Mouse (Mus musculus): ENCODE results near the gene Tspyl3. TPM values are rescaled to one million over a fixed set of nuclear protein-coding genes. Genes with fewer than 3 reads are reported as not detected.

Tspyl3 gene
- polyA plus RNA-seq, 1 experiment from 2014 or later, result 7.4 TPM

DNA sequence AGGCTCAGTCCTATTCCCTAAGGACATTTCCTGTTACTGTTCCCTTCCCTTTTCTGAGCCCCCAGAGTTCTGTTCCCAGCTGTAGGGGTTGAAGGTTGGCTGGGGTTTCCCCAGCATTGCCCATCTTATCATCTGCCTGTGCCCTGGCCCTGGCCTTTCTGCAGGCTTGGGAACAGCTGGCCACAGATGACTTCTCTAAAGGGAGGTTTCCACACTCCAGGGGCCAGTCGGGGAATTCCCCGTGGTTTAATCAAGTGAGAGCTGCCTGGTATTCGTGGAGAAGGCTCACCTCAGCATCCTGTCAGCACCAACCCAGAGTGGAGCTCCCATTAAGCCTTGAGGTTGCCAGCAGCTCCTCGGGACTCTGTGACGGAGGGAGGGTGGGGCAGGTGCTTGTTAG, 26.8 kb downstream of the Tspyl3 start:
- H3K4me1 ChIP-seq (replicated peaks; ENCODE audit: control insufficient read depth, insufficient read depth, low read length), result no peaks in the 10 kb centered on the region
- ATAC-seq (ENCODE audit: low FRiP score) (no peak), DNase-seq (ENCODE audit: low spot score) (no peak)
- H3K9me3 ChIP-seq (ENCODE audit: control insufficient read depth, low read length), result no peaks in the 10 kb centered on the region
- no peak overlapping the region for H3K27ac ChIP-seq (ENCODE audit: low read depth, low read length)
- WGBS, result 78% methylated on average over 5 of the region's 5 CpGs
- no peak overlapping the region for H3K9ac ChIP-seq (ENCODE audit: low read depth, low read length)
- no peak overlapping the region for H3K4me2 ChIP-seq (replicated peaks; ENCODE audit: low read depth, low read length)
- H3K27me3 ChIP-seq (ENCODE audit: control insufficient read depth, insufficient read depth, low read length), result no peaks in the 10 kb centered on the region
- H3K36me3 ChIP-seq (ENCODE audit: control insufficient read depth, insufficient read depth, low read length), result peaks cover 3% of the 10 kb centered on the region; the same call in 1 of the 2 replicates
- H3K4me3 ChIP-seq (ENCODE audit: low read depth, low read length), result no peak overlapping the region

DNA sequence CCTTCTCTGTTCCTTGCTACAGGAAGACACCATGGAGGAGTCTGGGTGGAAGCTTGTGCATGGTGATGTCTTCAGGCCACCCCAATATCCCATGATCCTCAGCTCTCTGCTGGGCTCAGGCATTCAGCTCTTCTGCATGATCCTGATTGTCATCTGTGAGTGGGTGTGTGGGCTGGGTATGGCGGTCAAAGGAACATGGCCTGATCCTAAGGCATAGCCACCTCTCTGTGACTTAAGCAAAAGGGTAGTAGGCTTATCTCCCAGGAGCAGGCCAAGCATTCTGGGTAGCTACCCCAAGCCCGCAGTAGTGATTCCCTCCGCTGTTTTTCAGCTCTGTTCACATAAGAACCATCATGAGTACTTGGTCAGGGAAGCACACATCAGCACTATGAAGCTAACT, 31.0 kb downstream of the Tspyl3 start:
- H3K4me3 ChIP-seq (ENCODE audit: low read depth, low read length), result no peak overlapping the region
- peaks cover 3% of the 10 kb centered on the region; the same call in 1 of the 2 replicates for H3K36me3 ChIP-seq (ENCODE audit: control insufficient read depth, insufficient read depth, low read length)
- no peaks in the 10 kb centered on the region for H3K9me3 ChIP-seq (ENCODE audit: control insufficient read depth, low read length)
- no peaks in the 10 kb centered on the region for H3K27me3 ChIP-seq (ENCODE audit: control insufficient read depth, insufficient read depth, low read length)
- H3K9ac ChIP-seq (ENCODE audit: low read depth, low read length), result no peak overlapping the region
- no peak overlapping the region for H3K27ac ChIP-seq (ENCODE audit: low read depth, low read length)
- WGBS, result 96% methylated on average over 3 of the region's 3 CpGs
- no peaks in the 10 kb centered on the region for H3K4me1 ChIP-seq (replicated peaks; ENCODE audit: control insufficient read depth, insufficient read depth, low read length)
- DNase-seq (ENCODE audit: low spot score), result no peak
- H3K4me2 ChIP-seq (replicated peaks; ENCODE audit: low read depth, low read length), result no peak overlapping the region
- no peak for ATAC-seq (ENCODE audit: low FRiP score)

DNA sequence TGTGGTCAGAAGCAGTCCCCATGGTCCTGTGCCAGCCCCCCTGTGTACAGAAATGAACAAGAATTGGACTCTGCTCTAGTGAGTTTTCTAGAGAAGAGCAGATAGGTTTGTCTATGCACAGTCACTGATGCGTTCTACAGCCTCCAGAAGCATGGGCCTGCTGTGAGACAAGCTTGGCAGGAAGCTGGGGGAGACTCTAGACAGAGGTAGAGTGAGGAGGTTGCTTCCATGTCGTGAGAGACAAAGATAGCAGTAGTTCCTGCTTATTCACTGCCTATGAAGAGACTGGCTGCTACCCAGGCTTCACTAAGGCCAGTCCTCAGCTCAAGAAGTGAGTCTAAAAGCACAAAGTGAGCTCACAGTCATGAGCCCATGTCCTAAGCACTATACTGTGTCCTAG, 34.0 kb downstream of the Tspyl3 start:
- ATAC-seq (ENCODE audit: low FRiP score), result no peak
- DNase-seq (ENCODE audit: low spot score), result no peak
- H3K4me2 ChIP-seq (replicated peaks; ENCODE audit: low read depth, low read length), result no peak overlapping the region
- no peak overlapping the region for H3K4me3 ChIP-seq (ENCODE audit: low read depth, low read length)
- H3K4me1 ChIP-seq (replicated peaks; ENCODE audit: control insufficient read depth, insufficient read depth, low read length), result no peaks in the 10 kb centered on the region
- H3K9ac ChIP-seq (ENCODE audit: low read depth, low read length), result no peak overlapping the region
- 83% methylated on average over 2 of the region's 2 CpGs for WGBS
- no peaks in the 10 kb centered on the region for H3K9me3 ChIP-seq (ENCODE audit: control insufficient read depth, low read length)
- H3K27me3 ChIP-seq (ENCODE audit: control insufficient read depth, insufficient read depth, low read length), result no peaks in the 10 kb centered on the region
- H3K27ac ChIP-seq (ENCODE audit: low read depth, low read length), result no peak overlapping the region
- H3K36me3 ChIP-seq (ENCODE audit: control insufficient read depth, insufficient read depth, low read length), result peaks cover 3% of the 10 kb centered on the region; the same call in 1 of the 2 replicates

DNA sequence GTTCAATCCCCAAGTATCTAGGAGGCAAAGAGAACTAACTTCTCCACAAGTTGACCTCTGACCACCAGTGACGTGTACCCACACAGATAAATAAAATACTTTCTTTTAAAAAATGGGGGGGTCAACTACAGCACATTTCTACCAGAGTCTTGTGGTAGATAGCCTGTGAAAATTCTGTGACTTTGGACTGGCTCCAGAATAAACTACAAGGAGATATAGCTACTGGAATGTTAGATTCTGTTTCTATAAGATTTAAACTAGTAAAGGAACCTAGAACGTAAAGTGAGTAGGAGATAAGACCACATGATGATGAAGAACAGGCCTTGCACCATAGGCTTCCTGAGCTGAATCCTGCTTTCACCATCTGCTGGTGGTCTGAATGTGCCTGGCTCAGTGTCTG, 37.4 kb downstream of the Tspyl3 start:
- no peak for ATAC-seq (ENCODE audit: low FRiP score)
- Histone ChIP-seq H3K36me3 (ENCODE audit: control insufficient read depth, insufficient read depth, low read length) (peaks cover 4% of the 10 kb centered on the region; the same call in 1 of the 2 replicates), H3K9ac (ENCODE audit: low read depth, low read length) (no peak overlapping the region), H3K4me2 (replicated peaks; ENCODE audit: low read depth, low read length) (no peak overlapping the region), H3K9me3 (ENCODE audit: control insufficient read depth, low read length) (no peaks in the 10 kb centered on the region), H3K4me1 (replicated peaks; ENCODE audit: control insufficient read depth, insufficient read depth, low read length) (no peaks in the 10 kb centered on the region), H3K27ac (ENCODE audit: low read depth, low read length) (no peak overlapping the region), H3K4me3 (ENCODE audit: low read depth, low read length) (no peak overlapping the region), H3K27me3 (ENCODE audit: control insufficient read depth, insufficient read depth, low read length) (no peaks in the 10 kb centered on the region)
- DNase-seq (ENCODE audit: low spot score), result no peak
- 95% methylated on average over 2 of the region's 2 CpGs for WGBS

DNA sequence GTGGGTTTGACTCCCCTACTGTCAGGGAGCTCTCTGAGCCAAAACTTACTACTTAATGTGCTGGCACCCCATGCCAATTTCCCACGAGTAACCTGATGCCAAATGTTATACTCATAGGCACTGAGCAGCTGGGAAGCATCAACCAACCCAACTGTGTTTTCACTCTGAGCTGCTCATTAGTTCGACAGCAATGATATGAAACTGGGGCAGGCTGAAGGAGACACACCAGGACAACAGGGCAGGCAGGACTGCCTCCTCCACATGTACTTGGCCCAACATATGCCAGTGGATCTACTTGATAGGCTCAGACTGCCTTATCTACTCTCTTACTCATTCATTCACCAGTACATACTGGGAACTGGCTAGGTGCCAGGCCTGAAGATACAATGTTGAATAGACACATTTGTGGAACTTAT, 39.1 kb downstream of the Tspyl3 start:
- no peak overlapping the region for H3K27ac ChIP-seq (ENCODE audit: low read depth, low read length)
- DNase-seq (ENCODE audit: low spot score), result no peak
- 83% methylated on average over 2 of the region's 2 CpGs for WGBS
- peaks cover 4% of the 10 kb centered on the region; the same call in 1 of the 2 replicates for H3K36me3 ChIP-seq (ENCODE audit: control insufficient read depth, insufficient read depth, low read length)
- no peaks in the 10 kb centered on the region for H3K27me3 ChIP-seq (ENCODE audit: control insufficient read depth, insufficient read depth, low read length)
- H3K4me3 ChIP-seq (ENCODE audit: low read depth, low read length), result no peak overlapping the region
- no peaks in the 10 kb centered on the region for H3K4me1 ChIP-seq (replicated peaks; ENCODE audit: control insufficient read depth, insufficient read depth, low read length)
- no peak overlapping the region for H3K9ac ChIP-seq (ENCODE audit: low read depth, low read length)
- no peaks in the 10 kb centered on the region for H3K9me3 ChIP-seq (ENCODE audit: control insufficient read depth, low read length)
- no peak overlapping the region for H3K4me2 ChIP-seq (replicated peaks; ENCODE audit: low read depth, low read length)
- ATAC-seq (ENCODE audit: low FRiP score), result no peak

DNA sequence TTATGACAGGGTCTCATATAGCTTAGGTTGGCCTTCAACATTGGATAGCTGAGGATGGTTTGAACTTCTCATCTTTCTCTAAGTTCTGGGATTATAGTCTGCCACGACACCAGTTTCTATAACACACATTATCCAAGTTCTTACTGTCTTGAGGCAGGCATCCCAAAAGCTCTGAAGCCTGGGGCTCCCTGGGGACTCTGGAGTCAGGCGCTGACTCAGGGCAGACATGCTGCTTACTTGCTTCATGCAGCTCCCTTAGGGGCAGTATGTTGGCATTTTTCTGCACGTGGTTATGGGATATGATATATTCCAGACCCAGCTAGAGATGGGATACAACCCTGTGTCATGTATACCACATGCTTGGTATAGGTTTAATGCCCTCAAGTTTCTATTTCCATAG, 45.3 kb downstream of the Tspyl3 start:
- Histone ChIP-seq H3K36me3 (ENCODE audit: control insufficient read depth, insufficient read depth, low read length) (0 out of 2 replicates have a peak, but pooled peaks cover 3% of the 10 kb centered on the region), H3K27ac (ENCODE audit: low read depth, low read length) (no peak overlapping the region), H3K4me2 (replicated peaks; ENCODE audit: low read depth, low read length) (no peak overlapping the region), H3K9ac (ENCODE audit: low read depth, low read length) (no peak overlapping the region), H3K9me3 (ENCODE audit: control insufficient read depth, low read length) (no peaks in the 10 kb centered on the region), H3K27me3 (ENCODE audit: control insufficient read depth, insufficient read depth, low read length) (no peaks in the 10 kb centered on the region), H3K4me1 (replicated peaks; ENCODE audit: control insufficient read depth, insufficient read depth, low read length) (no peaks in the 10 kb centered on the region), H3K4me3 (ENCODE audit: low read depth, low read length) (no peak overlapping the region)
- DNase-seq (ENCODE audit: low spot score) (no peak), ATAC-seq (ENCODE audit: low FRiP score) (no peak)
- 83% methylated on average over 3 of the region's 3 CpGs for WGBS

DNA sequence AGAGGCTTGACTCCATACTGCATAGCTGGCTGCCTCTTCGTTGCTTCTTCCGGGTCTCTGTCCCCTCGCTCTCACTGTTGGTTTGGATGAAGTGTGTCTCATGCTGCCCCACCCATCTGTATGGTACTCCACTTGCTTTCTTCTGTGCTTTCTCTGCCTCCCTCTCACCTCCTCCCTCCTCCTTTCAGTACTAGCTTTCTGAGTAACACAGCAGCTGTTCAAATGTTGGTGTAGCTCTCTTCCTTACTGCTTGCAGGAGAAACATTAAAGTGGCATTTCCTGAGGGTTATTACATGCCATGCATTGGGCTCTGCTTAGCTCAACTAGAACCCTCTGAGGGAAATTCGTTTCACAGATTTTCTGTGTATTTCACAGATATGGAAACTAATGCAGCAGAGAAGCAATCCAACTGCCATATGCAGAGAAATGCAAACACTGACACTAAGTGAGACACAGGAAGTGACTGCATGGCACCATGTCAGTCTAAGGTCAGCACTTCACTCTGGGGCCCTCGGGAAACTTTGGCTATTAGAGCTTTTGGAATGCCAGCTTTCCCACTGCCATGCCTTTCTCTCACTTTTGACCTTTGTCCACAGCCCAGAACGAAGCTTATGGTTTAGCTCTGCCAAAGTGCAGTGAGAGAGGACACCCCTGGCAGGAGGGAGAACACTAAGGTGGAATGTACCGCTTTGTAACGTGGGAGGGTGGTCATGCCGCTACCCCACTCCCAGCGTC, 45.9 kb downstream of the Tspyl3 start:
- WGBS, result 87% methylated on average over 10 of the region's 10 CpGs
- Histone ChIP-seq H3K27ac (ENCODE audit: low read depth, low read length) (no peak overlapping the region), H3K9ac (ENCODE audit: low read depth, low read length) (no peak overlapping the region), H3K9me3 (ENCODE audit: control insufficient read depth, low read length) (no peaks in the 10 kb centered on the region), H3K36me3 (ENCODE audit: control insufficient read depth, insufficient read depth, low read length) (0 out of 2 replicates have a peak, but pooled peaks cover 3% of the 10 kb centered on the region), H3K27me3 (ENCODE audit: control insufficient read depth, insufficient read depth, low read length) (no peaks in the 10 kb centered on the region), H3K4me2 (replicated peaks; ENCODE audit: low read depth, low read length) (no peak overlapping the region), H3K4me3 (ENCODE audit: low read depth, low read length) (no peak overlapping the region), H3K4me1 (replicated peaks; ENCODE audit: control insufficient read depth, insufficient read depth, low read length) (no peaks in the 10 kb centered on the region)
- ATAC-seq (ENCODE audit: low FRiP score), result no peak
- DNase-seq (ENCODE audit: low spot score), result no peak

DNA sequence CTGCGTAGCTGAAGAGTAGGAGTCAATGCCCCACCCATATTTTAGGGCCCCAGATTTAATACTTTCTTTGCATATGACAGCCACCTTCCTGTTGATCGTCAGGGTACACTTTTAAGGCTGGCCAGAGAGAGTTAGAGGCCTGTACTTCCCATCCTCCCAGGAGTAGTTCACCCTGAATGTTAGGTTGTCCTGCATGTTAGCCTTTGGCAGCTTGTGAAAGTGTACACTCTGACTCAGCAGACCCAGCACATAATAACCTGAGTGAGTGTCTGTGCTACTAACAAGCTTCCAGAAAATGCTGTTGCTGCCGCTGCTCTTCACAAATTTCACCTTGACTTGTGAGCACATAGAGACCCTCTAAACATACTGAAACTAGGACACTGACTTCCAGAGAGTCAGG, 48.1 kb downstream of the Tspyl3 start:
- H3K9ac ChIP-seq (ENCODE audit: low read depth, low read length), result no peak overlapping the region
- no peaks in the 10 kb centered on the region for H3K9me3 ChIP-seq (ENCODE audit: control insufficient read depth, low read length)
- H3K4me2 ChIP-seq (replicated peaks; ENCODE audit: low read depth, low read length), result no peak overlapping the region
- WGBS, result 88% methylated on average over 3 of the region's 3 CpGs
- H3K27ac ChIP-seq (ENCODE audit: low read depth, low read length), result no peak overlapping the region
- H3K4me3 ChIP-seq (ENCODE audit: low read depth, low read length), result no peak overlapping the region
- ATAC-seq (ENCODE audit: low FRiP score) (no peak), DNase-seq (ENCODE audit: low spot score) (no peak)
- no peaks in the 10 kb centered on the region for H3K27me3 ChIP-seq (ENCODE audit: control insufficient read depth, insufficient read depth, low read length)
- no peaks in the 10 kb centered on the region for H3K4me1 ChIP-seq (replicated peaks; ENCODE audit: control insufficient read depth, insufficient read depth, low read length)
- 0 out of 2 replicates have a peak, but pooled peaks cover 3% of the 10 kb centered on the region for H3K36me3 ChIP-seq (ENCODE audit: control insufficient read depth, insufficient read depth, low read length)

DNA sequence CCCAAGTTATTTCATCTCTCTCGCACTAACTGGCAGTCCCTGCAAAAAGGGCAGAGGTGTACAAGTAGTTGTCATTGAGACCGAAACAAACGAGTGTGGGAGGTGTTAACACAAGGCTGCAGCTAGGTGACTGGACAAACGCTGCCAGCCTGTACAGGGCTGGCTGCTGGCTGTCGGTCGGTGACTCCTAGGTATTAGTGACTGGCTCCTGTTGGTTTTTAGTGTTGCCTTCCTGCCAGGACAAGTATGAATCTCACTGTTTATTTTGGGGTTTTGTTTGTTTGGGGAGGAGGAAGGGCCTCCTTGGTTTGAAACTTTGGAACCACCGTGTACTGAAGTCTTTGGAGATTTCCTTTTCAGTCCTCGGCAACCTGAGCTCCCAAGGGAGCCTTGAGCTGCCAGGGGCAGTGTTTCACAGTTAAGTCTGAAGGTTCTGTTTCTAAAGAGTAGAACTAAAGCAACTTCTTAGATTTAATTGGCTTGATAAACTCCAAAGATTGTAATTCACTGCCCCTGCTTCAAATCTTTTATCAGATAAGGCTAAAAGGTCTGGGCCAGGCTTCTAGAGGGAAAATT, 49.2 kb downstream of the Tspyl3 start:
- ATAC-seq (ENCODE audit: low FRiP score) (no peak), DNase-seq (ENCODE audit: low spot score) (no peak)
- Histone ChIP-seq H3K9ac (ENCODE audit: low read depth, low read length) (no peak overlapping the region), H3K4me3 (ENCODE audit: low read depth, low read length) (no peak overlapping the region), H3K4me2 (replicated peaks; ENCODE audit: low read depth, low read length) (no peak overlapping the region), H3K9me3 (ENCODE audit: control insufficient read depth, low read length) (no peaks in the 10 kb centered on the region), H3K4me1 (replicated peaks; ENCODE audit: control insufficient read depth, insufficient read depth, low read length) (no peaks in the 10 kb centered on the region), H3K27ac (ENCODE audit: low read depth, low read length) (no peak overlapping the region), H3K27me3 (ENCODE audit: control insufficient read depth, insufficient read depth, low read length) (no peaks in the 10 kb centered on the region), H3K36me3 (ENCODE audit: control insufficient read depth, insufficient read depth, low read length) (0 out of 2 replicates have a peak, but pooled peaks cover 3% of the 10 kb centered on the region)
- 74% methylated on average over 8 of the region's 8 CpGs for WGBS
